Mouse (Mus musculus) G1E-ER4 (cell line): Measurements from ENCODE around the gene Ralgapb. TPM values are rescaled to one million over a fixed set of nuclear protein-coding genes. Genes with fewer than 3 reads are reported as not detected.

Source experiments
- GATA1 ChIP-seq: IDR thresholded peaks from one replicate; pipeline ENCODE4 v1.8.0; 2012; ENCODE audit warnings: low read length, inconsistent platforms
- polyA plus RNA-seq: library from polyadenylated mRNA; stranded (reverse); fragments of >175 nt; gene quantifications from 2 replicates; pipeline ENCODE4 v1.2.3, GENCODE M21; 2012

The Ralgapb gene
- polyA plus RNA-seq: 3.6 and 4.0 TPM in 2 replicates

DNA sequence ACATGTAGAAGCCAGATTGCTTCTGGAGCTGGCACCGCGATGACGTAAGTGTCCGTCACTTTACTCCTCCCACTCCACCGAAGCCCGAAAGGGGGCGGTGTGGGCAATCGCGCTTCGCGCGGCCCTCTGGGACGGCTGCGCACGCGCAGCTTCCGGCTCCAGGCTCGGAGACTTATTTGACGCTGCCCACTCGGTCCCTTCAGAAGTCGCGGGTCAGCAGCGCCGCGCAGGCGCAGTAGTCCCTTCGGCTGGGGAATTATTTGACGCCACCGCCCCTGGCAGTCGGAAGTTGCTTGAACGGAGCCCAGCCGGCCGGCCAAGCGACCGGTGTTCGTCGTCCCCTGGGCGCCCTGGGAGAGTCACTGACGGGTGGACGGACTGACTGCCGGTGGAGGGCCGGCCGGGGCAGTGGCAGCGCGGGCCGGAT lies at the start of gene Ralgapb:
Ralgapb (plus strand) TSS at position 254 of the 427 bp plus-strand sequence.
- TF ChIP-seq GATA1: no peak

DNA sequence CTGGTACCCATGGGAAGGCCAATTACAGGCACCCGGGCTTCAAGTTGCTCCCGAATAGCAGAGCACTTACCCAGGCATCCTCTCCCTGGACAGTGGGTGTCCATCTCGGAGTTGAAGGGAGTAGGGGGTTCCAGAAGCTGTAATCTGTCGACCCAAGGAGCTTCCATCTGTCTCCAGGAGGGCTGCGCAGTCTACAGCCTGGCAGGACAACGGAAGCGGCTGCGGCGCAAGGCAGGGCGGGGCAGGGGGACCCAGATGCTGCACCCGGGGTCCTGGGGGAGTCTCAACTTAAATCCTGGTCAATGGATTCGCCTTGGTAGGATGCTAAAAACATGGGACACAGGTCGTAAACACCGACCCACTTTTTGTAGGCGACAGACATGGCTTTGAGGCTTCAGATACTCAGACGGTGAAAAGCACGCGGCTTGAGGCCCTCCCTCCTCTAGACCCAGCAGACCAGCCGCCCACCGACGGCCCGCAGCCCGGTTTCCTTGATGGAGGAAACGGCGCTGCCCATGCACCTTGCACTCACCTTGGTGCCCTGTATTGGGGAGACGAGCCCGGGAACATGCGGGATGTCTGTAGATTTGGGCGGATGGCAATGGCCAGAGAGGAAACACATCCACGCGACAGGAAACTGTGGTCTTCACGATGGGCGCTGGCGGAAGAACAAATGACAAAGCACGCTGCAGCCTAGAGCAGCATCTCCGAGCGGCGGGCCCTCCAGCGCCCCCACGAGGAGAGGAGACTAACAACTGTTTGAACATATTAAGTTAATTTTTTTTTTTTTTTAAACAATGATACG lies 48.6 kb upstream of the Ralgapb start:
- no peak for TF ChIP-seq GATA1

DNA sequence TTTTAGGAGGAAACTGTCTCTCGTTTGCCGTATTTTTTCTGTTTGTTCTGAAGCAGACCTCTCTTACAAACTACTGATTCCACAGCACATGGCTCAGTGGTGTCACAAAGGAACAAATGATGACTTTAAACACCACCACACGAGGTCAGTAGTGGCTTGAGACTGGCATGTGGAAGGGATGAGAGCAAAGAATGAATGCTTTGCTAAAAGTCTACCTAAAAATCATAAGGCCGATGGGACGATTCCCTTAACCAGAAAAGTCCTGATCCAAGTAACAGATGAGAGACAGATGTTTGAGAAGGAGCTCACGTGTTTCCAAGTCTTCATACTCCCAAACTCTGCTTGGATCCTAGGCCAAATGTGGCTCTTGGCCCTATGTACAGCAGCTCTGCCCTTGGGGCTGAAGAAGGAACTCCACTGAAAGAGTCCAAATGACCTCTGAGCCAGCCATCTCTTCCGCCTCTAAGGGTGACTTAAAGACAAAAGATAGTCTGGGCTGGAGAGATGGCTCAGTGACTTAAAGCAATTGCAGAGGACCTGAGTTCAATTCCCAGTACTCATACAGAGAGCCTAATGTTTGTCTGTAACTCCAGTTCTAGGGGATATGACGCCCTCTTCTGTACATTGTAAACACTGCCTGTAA lies 47.8 kb upstream of the Ralgapb start:
- no peak for TF ChIP-seq GATA1

GRCm38 (mm10) chr2:158364175-158364574 lies 45.5 kb upstream of the Ralgapb start:
- no peak for TF ChIP-seq GATA1

DNA sequence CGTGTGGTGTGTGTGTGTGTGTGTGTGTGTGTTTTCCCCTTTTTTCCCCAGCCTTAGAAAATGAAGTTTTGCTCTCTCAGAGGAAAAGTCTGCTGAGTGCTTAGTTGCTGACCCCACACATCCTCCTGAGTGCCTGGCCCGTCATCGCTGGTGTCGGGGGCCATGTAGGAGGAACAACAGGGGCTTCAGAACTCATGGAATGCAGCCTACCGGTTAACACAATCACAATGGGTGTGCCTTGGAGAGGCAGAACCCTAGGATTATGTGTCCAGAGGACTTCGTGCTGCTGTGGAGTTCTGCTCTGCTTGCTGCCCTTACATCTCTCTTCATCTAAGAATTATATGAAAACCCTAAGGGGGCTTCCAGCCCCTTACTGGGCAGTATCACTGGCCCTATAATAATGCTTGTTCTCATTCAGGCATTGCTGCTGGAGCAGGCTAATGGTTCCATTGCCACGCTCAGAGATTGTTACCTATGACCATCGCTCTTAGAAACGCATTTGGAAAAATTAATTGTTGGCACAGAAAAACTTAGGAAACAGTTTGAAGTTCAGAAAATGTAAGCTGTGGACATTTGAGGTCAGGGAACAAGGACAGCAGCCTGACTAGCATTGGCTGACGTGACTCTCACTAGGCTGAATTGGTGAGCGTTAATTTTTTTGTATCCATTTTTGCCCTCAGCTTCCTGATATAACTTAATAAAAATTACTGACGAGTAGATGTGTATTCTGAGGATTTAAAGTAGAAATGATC lies 44.4 kb upstream of the Ralgapb start:
- TF ChIP-seq GATA1: no peak

DNA sequence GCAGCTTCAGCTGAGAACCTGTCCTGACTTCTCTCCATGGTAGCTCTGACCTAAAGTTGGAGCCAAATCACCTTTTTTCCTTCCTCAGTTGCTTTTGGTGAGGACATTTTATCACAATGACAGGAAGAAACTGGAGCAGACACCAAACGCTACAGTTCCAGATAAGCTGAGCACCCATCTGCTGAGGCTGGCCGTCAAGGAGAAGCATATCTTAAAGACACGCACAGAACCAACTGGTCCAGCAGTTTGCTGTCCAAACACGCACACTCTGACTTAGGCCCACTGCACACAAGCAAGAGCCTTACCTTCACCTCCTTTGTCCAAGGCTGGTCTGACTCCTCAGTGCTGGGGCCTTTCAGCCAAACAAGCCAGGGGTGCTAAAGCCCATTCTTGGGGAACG lies 42.0 kb upstream of the Ralgapb start:
- no peak for TF ChIP-seq GATA1

GRCm38 (mm10) chr2:158368313-158368712 lies 41.3 kb upstream of the Ralgapb start:
- TF ChIP-seq GATA1: no peak

DNA sequence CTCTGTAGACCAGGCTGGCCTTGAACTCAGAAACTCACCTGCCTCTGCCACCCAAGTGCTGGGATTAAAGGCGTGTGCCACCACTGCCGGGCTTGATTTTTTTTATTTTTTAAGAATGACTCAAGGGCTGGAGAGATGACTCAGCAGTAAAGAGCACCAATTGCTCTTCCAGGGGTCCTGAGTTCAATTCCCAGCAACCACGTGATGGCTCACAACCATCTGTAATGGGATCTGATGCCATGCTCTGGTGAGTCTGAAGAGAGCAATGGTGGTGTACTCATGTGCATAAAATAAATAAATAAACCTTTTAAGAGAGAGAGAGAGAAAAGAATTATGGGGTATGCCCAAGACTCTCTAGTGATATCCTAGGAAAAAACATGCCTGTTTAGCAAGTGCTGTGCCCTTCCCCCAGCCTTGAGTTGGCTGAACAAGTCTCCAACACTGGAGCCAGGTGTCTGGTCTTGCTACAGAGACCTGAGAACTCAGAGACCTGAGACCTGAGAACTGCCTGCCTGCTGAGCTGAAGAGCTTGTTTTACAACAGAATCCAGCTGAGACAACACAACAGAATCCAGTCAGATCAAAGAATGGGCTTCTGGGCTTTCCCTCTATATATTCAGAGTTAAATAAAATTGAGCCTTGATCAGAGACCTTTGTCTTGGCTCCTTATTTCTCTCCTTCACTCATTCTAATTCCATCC lies 40.0 kb upstream of the Ralgapb start:
- TF ChIP-seq GATA1: no peak

DNA sequence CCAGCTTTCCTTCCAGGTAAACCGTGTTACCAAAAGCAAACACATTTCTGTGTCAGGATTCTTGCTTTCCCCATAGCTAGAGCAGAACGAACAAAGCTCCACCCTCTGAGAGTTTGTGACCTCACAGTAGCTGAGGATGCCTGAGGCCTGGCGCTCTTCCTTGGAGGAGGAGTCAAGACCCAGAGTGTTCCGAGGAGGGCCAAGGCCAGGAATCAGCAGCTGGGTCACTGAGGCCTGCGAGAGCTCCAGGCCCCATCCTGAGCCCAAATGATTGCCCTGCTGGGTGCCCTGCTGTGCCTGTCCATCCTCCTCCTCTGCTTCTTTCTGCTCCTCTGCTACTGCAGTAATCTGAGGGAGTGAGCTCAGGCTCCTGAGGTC lies 39.5 kb upstream of the Ralgapb start:
- TF ChIP-seq GATA1: no peak

- TF ChIP-seq GATA1: no peak
Measured at GRCm38 (mm10) chr2:158373061-158373460, 36.6 kb upstream of the Ralgapb start.

GRCm38 (mm10) chr2:158373516-158373915 lies 36.1 kb upstream of the Ralgapb start:
- TF ChIP-seq GATA1: no peak

DNA sequence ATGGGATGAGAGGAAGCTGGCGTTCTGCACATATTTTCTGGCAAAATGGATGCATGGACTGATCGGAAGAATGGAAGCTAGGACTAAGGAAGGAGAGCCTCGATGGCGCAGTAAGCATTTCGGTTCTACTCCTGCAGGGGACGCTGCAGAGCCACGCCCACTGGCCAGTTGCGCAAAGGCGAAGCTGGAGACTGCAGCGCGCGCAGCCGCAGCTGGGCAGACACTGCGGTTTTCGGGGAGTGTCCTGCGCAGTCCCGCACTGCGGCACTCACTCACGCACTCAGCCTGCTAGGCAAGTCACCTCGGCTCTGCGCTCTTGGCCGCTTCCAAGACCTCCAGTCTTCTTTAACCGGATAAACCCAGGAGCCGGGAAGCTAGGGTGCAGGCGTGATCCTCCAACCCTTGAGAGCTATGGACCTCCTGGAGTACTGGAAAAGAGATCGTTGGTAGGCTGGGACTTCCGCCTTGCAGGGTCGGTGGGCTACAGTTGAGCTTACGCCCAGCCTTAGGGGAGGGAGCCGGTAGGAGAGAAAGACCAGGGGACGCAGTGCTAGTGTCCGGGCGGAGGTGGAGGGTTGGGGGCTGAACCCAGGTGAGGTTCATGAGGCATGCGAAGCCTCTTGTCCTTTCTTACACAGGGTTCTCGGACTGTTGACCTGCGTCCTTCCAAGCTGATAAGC lies 34.1 kb upstream of the Ralgapb start, which contains the start of gene Snhg11:
Snhg11 (plus strand) TSS at position 196 of the 680 bp plus-strand sequence.
- TF ChIP-seq GATA1: no peak

- TF ChIP-seq GATA1: no peak
Measured at GRCm38 (mm10) chr2:158376123-158376687, 33.4 kb upstream of the Ralgapb start.

DNA sequence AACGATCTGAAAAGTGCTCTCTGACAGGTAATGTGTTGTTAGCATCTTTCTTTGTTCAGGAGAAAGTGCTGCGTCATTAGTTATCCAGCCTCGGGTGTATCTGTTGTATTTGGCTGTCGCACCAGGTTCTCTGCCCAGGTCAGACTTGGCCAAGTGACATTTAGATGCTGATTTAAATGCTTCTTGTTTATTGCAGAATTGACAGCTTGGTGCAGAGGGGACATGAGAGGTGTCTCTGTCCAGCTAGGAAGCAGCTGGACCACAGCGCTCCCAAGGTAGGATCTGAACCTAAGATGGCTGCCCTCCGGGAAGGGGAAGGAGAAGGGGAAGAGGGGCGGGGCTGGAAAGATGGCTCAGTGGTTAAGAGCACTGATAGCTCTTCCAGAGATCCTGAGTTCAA lies 32.9 kb upstream of the Ralgapb start:
- no peak for TF ChIP-seq GATA1

- no peak for TF ChIP-seq GATA1
Measured at GRCm38 (mm10) chr2:158377811-158378210, 31.8 kb upstream of the Ralgapb start.
